ENCODE assay signal across 8 mouse cellular contexts in genomic region chr3:115660701-115661460, GRCm38 (mm10). TPM values are rescaled to one million over a fixed set of nuclear protein-coding genes. Genes with fewer than 3 reads are reported as not detected.
DNase-seq lines count a peak whose midpoint lies in the region; ATAC-seq and TF ChIP-seq lines count a peak whose summit lies in the region.

No protein-coding gene starts in this region.

- H3K36me3 ChIP-seq in intestine, embryonic 15.5 days, result no peaks in the 10 kb centered on the region
- no peaks in the 10 kb centered on the region for H3K36me3 ChIP-seq in midbrain, embryonic 12.5 days
- H3K36me3 ChIP-seq in small intestine, adult 2 months (ENCODE audit: control insufficient read depth, insufficient read depth, low read length), result no peaks in the 10 kb centered on the region

- H3K27ac ChIP-seq in intestine, embryonic 15.5 days, result no peak overlapping the region
- no peak overlapping the region for H3K27ac ChIP-seq in midbrain, embryonic 12.5 days (replicated peaks)
- H3K27ac ChIP-seq in small intestine, adult 2 months (ENCODE audit: insufficient read depth, low read depth, low read length), result no peak overlapping the region

- no peak overlapping the region for H3K4me2 ChIP-seq in intestine, embryonic 15.5 days (replicated peaks)
- no peak overlapping the region for H3K4me2 ChIP-seq in midbrain, embryonic 12.5 days (replicated peaks)

- no peaks in the 10 kb centered on the region for H3K4me1 ChIP-seq in intestine, embryonic 15.5 days (replicated peaks)
- H3K4me1 ChIP-seq in midbrain, embryonic 12.5 days, result 0 out of 2 replicates have a peak, but pooled peaks cover 4% of the 10 kb centered on the region
- no peaks in the 10 kb centered on the region for H3K4me1 ChIP-seq in small intestine, adult 2 months (ENCODE audit: control insufficient read depth, insufficient read depth, insufficient read length, low read length)

- no peaks in the 10 kb centered on the region for H3K9me3 ChIP-seq in intestine, embryonic 15.5 days
- no peaks in the 10 kb centered on the region for H3K9me3 ChIP-seq in midbrain, embryonic 12.5 days

- intact Hi-C loops in gastrocnemius, postnatal 36 days (cut with DNase I), result loop anchor here (5.0 kb wide), 1 partner anchor 321 kb away; no protein-coding TSS in a partner anchor
- intact Hi-C loops in left cerebral cortex, postnatal 25 days (cut with DNase I), result loop anchor here (2.0 to 5.0 kb wide), 2 partner anchors 226 to 318 kb away; partner anchors contain the start of gene Dph5

- peak; percentile 57; the same call in 1 of the 2 replicates for TF ChIP-seq CTCF in small intestine, adult 2 months (IDR thresholded peaks at IDR 0.05; ENCODE audit: extremely low read depth, insufficient read length, insufficient replicate concordance, low read depth, low read length)

- 42% methylated on average over 9 of the region's 9 CpGs for WGBS in intestine, embryonic 15.5 days
- WGBS in midbrain, embryonic 12.5 days, result 57% methylated on average over 9 of the region's 9 CpGs
- WGBS in small intestine, adult 2 months, result 48% methylated on average over 9 of the region's 9 CpGs

- ATAC-seq in intestine, embryonic 15.5 days, result peak; percentile 63; the same call in 1 of the 2 replicates
- ATAC-seq in midbrain, embryonic 12.5 days (ENCODE audit: low FRiP score, low read depth), result peak; percentile 84

- peak; percentile 55 for DNase-seq in WW6 (ENCODE audit: low read depth, low spot score)
- peak; percentile 83 for DNase-seq in embryo, embryonic 10 days (ENCODE audit: low spot score)
- DNase-seq in gastrocnemius, postnatal 36 days, result peak; percentile 38 to 52
- DNase-seq in left cerebral cortex, postnatal 25 days (ENCODE audit: low spot score in 2 of 2), result peak; percentile 79 to 85
- DNase-seq in c-Kit-positive CD71-positive TER-119-positive erythroid progenitor cells, embryonic 14.5 days (ENCODE audit: low spot score), result no peak

- no peak overlapping the region for H3K4me3 ChIP-seq in intestine, embryonic 15.5 days (replicated peaks)
- H3K4me3 ChIP-seq in midbrain, embryonic 12.5 days, result no peak overlapping the region
- H3K4me3 ChIP-seq in small intestine, adult 2 months (ENCODE audit: low read depth, low read length), result no peak overlapping the region

- H3K27me3 ChIP-seq in intestine, embryonic 15.5 days (replicated peaks), result no peaks in the 10 kb centered on the region
- H3K27me3 ChIP-seq in midbrain, embryonic 12.5 days, result no peaks in the 10 kb centered on the region
- no peaks in the 10 kb centered on the region for H3K27me3 ChIP-seq in small intestine, adult 2 months (ENCODE audit: control insufficient read depth, insufficient read depth, low read length)

- no peak overlapping the region for H3K9ac ChIP-seq in intestine, embryonic 15.5 days
- H3K9ac ChIP-seq in midbrain, embryonic 12.5 days (replicated peaks), result no peak overlapping the region

- no peak for TF ChIP-seq POLR2A in small intestine, adult 2 months (IDR thresholded peaks at IDR 0.05; ENCODE audit: low read depth, low read length)

RNA-seq across cellular contexts. Expression of gene S1pr1, which starts 54.0 kb away (rescaled TPM):
- 10 to 100 TPM; 17.3 to 19.6 TPM for total RNA-seq in gastrocnemius, postnatal 36 days (2021)
- polyA plus RNA-seq in intestine, embryonic 15.5 days (2015; fragmentation: Nextera tagmentation; extraction: Ambion mirVana), result 14.6 and 16.5 TPM in 2 replicates
- total RNA-seq in left cerebral cortex, postnatal 25 days (2021), result 10 to 100 TPM; 98.8 to 99.4 TPM
- 20.8 and 21.2 TPM in 2 replicates for polyA plus RNA-seq in midbrain, embryonic 12.5 days (2016; fragmentation: Nextera tagmentation; extraction: Ambion mirVana)
- polyA plus RNA-seq in small intestine, adult 2 months (2012; rRNA removed), result 7.5 and 13.5 TPM in 2 replicates
